Mouse (Mus musculus) stomach, embryonic 14.5 days (tissue): ENCODE data around the gene Tmem79. TPM values are rescaled to one million over a fixed set of nuclear protein-coding genes. Genes with fewer than 3 reads are reported as not detected.
"Not testable (repeated sequence)": the region's sequence is repeated elsewhere in the genome, so short reads cannot be mapped to it uniquely, and the experiment has no call there.

Experiments used
- ATAC-seq: fragments of 200-750 bp; cut with Nextera tagmentation; 2 replicates; pipeline ENCODE4 v1.8.0; 2017; ENCODE audit warnings: low read depth, moderate TSS enrichment; ENCODE audit not compliant: insufficient number of reproducible peaks, insufficient read depth, low FRiP score
- H3K27ac ChIP-seq: fragments of 300-500 bp; sonication (generic); 2 replicates; pipeline ENCODE4 v1.5.1; 2014; ENCODE audit warnings: mild to moderate bottlenecking, low read length, moderate library complexity, mixed read lengths
- H3K27me3 ChIP-seq: fragments of 300-500 bp; sonication (generic); 2 replicates; pipeline ENCODE4 v1.6.1; 2014; ENCODE audit warnings: low read length, control low read depth, mixed read lengths; ENCODE audit not compliant: control insufficient read depth, insufficient read depth
- H3K36me3 ChIP-seq: fragments of 300-500 bp; sonication (generic); 2 replicates; pipeline ENCODE4 v1.6.1; 2014; ENCODE audit warnings: mild to moderate bottlenecking, control low read depth, low read length, moderate library complexity, mixed read lengths; ENCODE audit not compliant: control insufficient read depth, insufficient read depth
- H3K4me1 ChIP-seq: fragments of 300-500 bp; sonication (generic); 2 replicates; pipeline ENCODE4 v1.6.1; 2014; ENCODE audit warnings: low read length, control low read depth, mixed read lengths; ENCODE audit not compliant: control insufficient read depth, insufficient read depth
- H3K4me2 ChIP-seq: fragments of 300-500 bp; sonication (generic); replicated peaks from 2 replicates; pipeline ENCODE4 v1.6.1; 2014; ENCODE audit warnings: low read depth, low read length, control low read depth
- H3K4me3 ChIP-seq: fragments of 300-500 bp; sonication (generic); 2 replicates; pipeline ENCODE4 v1.5.1; 2014; ENCODE audit warnings: low read depth, low read length, control low read depth
- H3K9ac ChIP-seq: fragments of 300-500 bp; sonication (generic); replicated peaks from 2 replicates; pipeline ENCODE4 v1.6.1; 2014; ENCODE audit warnings: low read depth, mild to moderate bottlenecking, control low read depth, low read length, moderate library complexity, mixed read lengths
- H3K9me3 ChIP-seq: fragments of 300-500 bp; sonication (generic); 2 replicates; pipeline ENCODE4 v1.6.1; 2016; ENCODE audit warnings: low read depth, low read length, control low read depth; ENCODE audit not compliant: control insufficient read depth
- WGBS: fragments of 180-500 bp; shearing (Covaris S2); extraction: QIAGEN DNeasy Blood & Tissue Kit; methylation state at CpG from one replicate; pipeline ENCODE4 v1.1.7; 2014; 5-methylcytosine and 5-hydroxymethylcytosine counted together
- polyA plus RNA-seq: library from polyadenylated mRNA; unstranded; fragments of >200 nt; fragmentation: Nextera tagmentation; extraction: Ambion mirVana; gene quantifications from 2 replicates; pipeline ENCODE4 v1.2.1, GENCODE M21; 2014

Tmem79 gene
- polyA plus RNA-seq, 1 experiment from 2014 or later = 20.5 TPM

DNA sequence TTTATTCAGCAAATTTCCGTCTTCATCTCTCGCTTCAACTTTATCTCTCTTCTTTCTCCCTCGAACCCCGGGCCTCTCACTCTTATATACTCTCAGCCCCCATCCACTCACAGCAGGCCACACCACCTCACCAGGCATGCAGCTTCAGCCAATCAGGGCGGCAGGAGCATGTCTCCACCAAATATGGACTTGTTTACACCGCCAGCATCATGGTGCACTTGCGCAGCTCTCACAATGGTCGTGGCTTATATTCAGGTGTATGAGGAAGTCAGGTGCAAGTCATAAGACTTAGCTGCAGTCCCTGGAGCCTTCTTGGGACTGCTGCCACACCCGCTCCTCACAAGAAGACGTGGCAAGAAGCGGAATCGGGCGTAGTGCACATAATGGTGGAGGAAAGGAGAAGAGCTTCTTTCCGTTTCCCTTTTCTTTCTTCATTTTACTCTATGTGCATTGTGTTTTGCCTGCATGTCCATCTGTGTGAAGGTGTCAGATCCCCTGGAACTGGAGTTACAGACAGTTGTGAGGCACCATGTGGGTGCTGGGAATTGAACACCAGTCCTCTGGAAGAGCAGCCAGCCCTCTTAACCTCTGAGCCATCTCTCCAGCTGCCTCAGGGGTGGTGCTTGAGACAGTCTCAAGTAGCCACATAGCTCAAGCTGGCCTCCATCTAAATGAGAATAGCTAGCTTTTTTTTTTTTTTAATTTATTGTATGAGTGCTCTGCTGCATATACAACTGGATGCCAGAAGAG, 51.0 kb downstream of the Tmem79 start:
- H3K4me3 ChIP-seq, H3K9me3 ChIP-seq, H3K36me3 ChIP-seq, H3K27ac ChIP-seq, ATAC-seq, H3K4me1 ChIP-seq, H3K4me2 ChIP-seq, H3K9ac ChIP-seq, H3K27me3 ChIP-seq: not testable (repeated sequence)
- 95% methylated on average over 14 of the region's 14 CpGs for WGBS

DNA sequence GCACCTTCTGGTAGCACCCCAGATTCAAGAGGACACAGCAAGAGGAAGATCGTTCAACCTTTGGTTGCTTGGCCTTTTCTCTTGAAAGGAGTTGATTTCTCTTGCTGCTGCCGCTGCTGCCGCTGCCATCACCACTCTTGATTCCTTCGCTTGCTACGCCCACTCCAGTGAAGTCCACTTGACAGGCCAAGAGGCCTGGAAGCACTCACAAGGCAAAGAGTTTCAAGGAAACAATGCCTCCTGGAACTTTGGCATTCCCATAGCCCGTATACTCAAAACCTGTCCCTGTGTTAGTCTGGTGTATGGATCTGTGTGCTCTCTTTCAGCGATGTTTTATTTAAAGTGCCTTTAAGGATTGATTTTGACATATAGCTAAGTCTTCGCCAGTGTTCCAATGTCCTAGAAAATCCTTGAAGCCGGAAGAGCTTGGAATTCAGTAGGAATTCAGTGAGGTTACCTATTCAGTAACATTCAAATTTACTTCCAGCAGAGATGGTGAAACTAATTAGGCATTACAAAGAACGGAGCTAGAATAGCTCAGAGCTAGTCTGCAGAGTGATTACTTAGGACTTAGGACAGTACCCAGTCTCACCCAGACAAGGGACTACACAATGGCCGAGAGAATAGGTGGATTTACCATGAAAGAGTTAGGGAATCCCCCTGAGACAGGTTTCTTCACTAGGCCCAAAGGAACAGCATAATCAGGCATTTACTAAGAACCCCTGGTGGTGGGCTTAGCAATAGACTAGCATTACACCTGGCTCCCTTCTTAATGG, 54.6 kb downstream of the Tmem79 start:
- WGBS = 71% methylated on average over 11 of the region's 11 CpGs
- H3K9ac ChIP-seq, ATAC-seq, H3K4me1 ChIP-seq, H3K27me3 ChIP-seq, H3K27ac ChIP-seq, H3K4me3 ChIP-seq, H3K4me2 ChIP-seq, H3K9me3 ChIP-seq, H3K36me3 ChIP-seq: not testable (repeated sequence)

DNA sequence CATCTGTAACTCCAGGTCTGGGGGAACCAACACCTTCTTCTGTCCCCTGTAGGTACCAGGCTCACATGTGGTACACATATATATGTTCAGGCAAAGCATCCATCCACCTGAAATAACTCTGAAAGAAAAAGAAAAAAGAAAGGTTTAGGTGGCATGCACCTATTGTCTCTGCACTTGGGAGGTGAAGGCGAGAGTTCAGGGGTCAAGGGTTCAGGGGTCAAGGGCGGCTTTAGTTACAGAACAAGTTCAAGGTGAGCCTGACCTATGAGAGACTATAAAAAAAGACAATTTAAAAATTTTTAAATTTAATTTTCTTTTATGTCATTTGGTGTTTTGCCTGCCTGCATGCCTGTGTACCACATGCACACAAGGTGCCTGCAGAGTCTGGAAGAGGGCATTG, 55.9 kb downstream of the Tmem79 start:
- no peak for ATAC-seq
- Histone ChIP-seq H3K4me2 (no peak overlapping the region), H3K4me1 (no peaks in the 10 kb centered on the region), H3K36me3 (no peaks in the 10 kb centered on the region), H3K27ac (no peak overlapping the region), H3K4me3 (no peak overlapping the region), H3K9ac (no peak overlapping the region), H3K27me3 (no peaks in the 10 kb centered on the region), H3K9me3 (no peaks in the 10 kb centered on the region)
- WGBS = 80% methylated on average over 2 of the region's 2 CpGs

Other genes starting within 250 kb of the Tmem79 start
- 19.5 and 20.1 TPM in 2 replicates for gene Mef2d, start 193.8 kb downstream of the Tmem79 start, polyA plus RNA-seq
- gene Rhbg, start 81.4 kb downstream of the Tmem79 start, polyA plus RNA-seq = 3.2 and 4.2 TPM in 2 replicates
- gene Gm38392, start 48.9 kb downstream of the Tmem79 start, polyA plus RNA-seq = 0.33 and 0.64 TPM in 2 replicates
- gene Tsacc, start 39.1 kb downstream of the Tmem79 start, polyA plus RNA-seq = 12.9 and 13.8 TPM in 2 replicates
- gene Cct3, start 39.0 kb downstream of the Tmem79 start, polyA plus RNA-seq = 495 and 512 TPM in 2 replicates
- 121 and 132 TPM in 2 replicates for gene Glmp, start 11.1 kb downstream of the Tmem79 start, polyA plus RNA-seq
- 38.9 and 39.4 TPM in 2 replicates for gene Smg5, start 112 bp upstream of the Tmem79 start, polyA plus RNA-seq
- 10.8 and 11.2 TPM in 2 replicates for gene Paqr6, start 28.4 kb upstream of the Tmem79 start, polyA plus RNA-seq
- gene Bglap3, start 36.6 kb upstream of the Tmem79 start, polyA plus RNA-seq = 0.45 TPM in 1 of 2 replicates, not detected in the other
- not detected in 2 replicates for gene Bglap2, start 42.6 kb upstream of the Tmem79 start, polyA plus RNA-seq
- not detected in 2 replicates for gene Bglap, start 48.3 kb upstream of the Tmem79 start, polyA plus RNA-seq
- 136 and 143 TPM in 2 replicates for gene Pmf1, start 74.2 kb upstream of the Tmem79 start, polyA plus RNA-seq
- 18.2 and 18.4 TPM in 2 replicates for gene Slc25a44, start 89.0 kb upstream of the Tmem79 start, polyA plus RNA-seq
- gene Sema4a, start 125.0 kb upstream of the Tmem79 start, polyA plus RNA-seq = 8.9 and 11.8 TPM in 2 replicates
- 128 and 148 TPM in 2 replicates for gene Lmna, start 173.8 kb upstream of the Tmem79 start, polyA plus RNA-seq
- gene Mex3a, start 196.2 kb upstream of the Tmem79 start, polyA plus RNA-seq = 25.2 and 26.3 TPM in 2 replicates
- 57.0 and 67.9 TPM in 2 replicates for gene Rab25, start 212.2 kb upstream of the Tmem79 start, polyA plus RNA-seq
- 84.8 and 88.5 TPM in 2 replicates for gene Lamtor2, start 216.9 kb upstream of the Tmem79 start, polyA plus RNA-seq
- gene Ubqln4, start 217.6 kb upstream of the Tmem79 start, polyA plus RNA-seq = 48.4 TPM in 2 replicates
- 295 and 301 TPM in 2 replicates for gene Ssr2, start 239.7 kb upstream of the Tmem79 start, polyA plus RNA-seq